In the genomic region with DNA sequence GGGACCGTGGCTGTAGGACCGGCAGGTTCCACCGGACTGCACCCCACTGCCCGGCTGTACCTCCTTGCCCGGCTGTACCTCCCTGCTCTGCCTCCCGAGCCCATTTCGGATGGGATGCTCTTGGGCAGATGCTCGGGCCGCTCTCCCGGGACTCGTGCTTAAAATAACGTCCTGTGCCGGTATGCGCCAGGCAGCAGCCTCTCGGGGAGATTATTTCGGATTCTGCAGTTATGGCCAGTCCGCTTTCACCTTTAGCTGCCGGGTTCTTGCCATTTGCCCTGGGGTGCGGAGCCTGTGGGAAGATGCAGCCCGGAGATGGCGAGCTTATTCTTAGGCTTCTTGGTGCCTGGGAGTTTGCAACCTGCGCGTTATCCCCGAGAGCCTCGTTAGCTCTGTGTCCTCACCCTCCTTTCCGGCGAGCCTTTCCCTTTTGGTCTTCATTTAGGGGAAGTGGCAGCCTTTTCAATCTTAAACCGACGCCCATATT, we compare ENCODE assay signal across 8 mouse cellular contexts. TPM values are rescaled to one million over a fixed set of nuclear protein-coding genes. Genes with fewer than 3 reads are reported as not detected.
A peak's percentile ranks its signal among the peaks of the same experiment; 100 is the strongest.
DNase-seq lines count a peak whose midpoint lies in the region; ATAC-seq and TF ChIP-seq lines count a peak whose summit lies in the region.

No protein-coding gene starts in this region.

- DNase-seq in layer of hippocampus, adult 11-12 months (ENCODE audit: low spot score), result peak; percentile 36
- DNase-seq in layer of hippocampus, adult 9-10 months (ENCODE audit: low spot score), result no peak
- peak; percentile 26 for DNase-seq in ES-E14 (ENCODE audit: low read depth, low spot score)
- DNase-seq in embryonic facial prominence, embryonic 10.5 days (ENCODE audit: low spot score), result no peak
- DNase-seq in naive thymus-derived CD4-positive, alpha-beta T cell, adult 2 months (ENCODE audit: low read depth), result peak; percentile 55
- no peak for DNase-seq in urinary bladder, postnatal 4 days (ENCODE audit: low spot score in 2 of 2)

- under 1% methylated on average over 29 of the region's 29 CpGs for WGBS in embryonic facial prominence, embryonic 10.5 days
- WGBS in liver, embryonic 12.5 days (ENCODE audit: insufficient replicate concordance), result under 1% methylated on average over 29 of the region's 29 CpGs

- ATAC-seq in hematopoietic stem cell, adult 5-6 weeks (replicated peaks in 1 of 2; ENCODE audit: insufficient read depth in 1 of 2, low FRiP score in 2 of 2, low TSS enrichment in 1 of 2, low read depth in 1 of 2, poor library complexity in 2 of 2, severe bottlenecking in 2 of 2), result peak; percentile 75 to 79
- ATAC-seq in liver, embryonic 12.5 days, result no peak

- H3K27me3 ChIP-seq in embryonic facial prominence, embryonic 10.5 days (replicated peaks; ENCODE audit: low read depth, poor library complexity, severe bottlenecking), result 0 out of 2 replicates have a peak, but pooled peaks cover 8% of the 10 kb centered on the region
- peaks cover 38% of the 10 kb centered on the region for H3K27me3 ChIP-seq in liver, embryonic 12.5 days (replicated peaks)

- peak overlapping the region; percentile 92 for H3K9ac ChIP-seq in ES-E14 (ENCODE audit: insufficient read depth, low read depth, low read length, poor library complexity, severe bottlenecking)
- H3K9ac ChIP-seq in liver, embryonic 12.5 days, result peak overlapping the region; percentile 74

- in situ Hi-C loops in ES-E14 (cut with MboI; ENCODE audit: low sequenced_read_pairs in 2 of 2, unreplicated experiment in 2 of 2), result no loop called here

- no peaks in the 10 kb centered on the region for H3K36me3 ChIP-seq in ES-E14 (ENCODE audit: control insufficient read depth, insufficient read depth, low read length, poor library complexity, severe bottlenecking)
- H3K36me3 ChIP-seq in embryonic facial prominence, embryonic 10.5 days (replicated peaks), result no peaks in the 10 kb centered on the region
- H3K36me3 ChIP-seq in liver, embryonic 12.5 days, result no peaks in the 10 kb centered on the region

- peak overlapping the region; percentile 95 for H3K4me2 ChIP-seq in liver, embryonic 12.5 days

- no peaks in the 10 kb centered on the region for H3K9me3 ChIP-seq in ES-E14 (ENCODE audit: control insufficient read depth, insufficient read depth, low read depth, low read length)
- no peaks in the 10 kb centered on the region for H3K9me3 ChIP-seq in embryonic facial prominence, embryonic 10.5 days
- no peaks in the 10 kb centered on the region for H3K9me3 ChIP-seq in liver, embryonic 12.5 days (replicated peaks)

- peak overlapping the region; percentile 79 to 95 for H3K4me3 ChIP-seq in ES-E14 (ENCODE audit: insufficient read depth in 1 of 2, low read depth in 1 of 2, low read length in 2 of 2, poor library complexity in 1 of 2, severe bottlenecking in 1 of 2)
- H3K4me3 ChIP-seq in embryonic facial prominence, embryonic 10.5 days, result peak overlapping the region; percentile 85
- H3K4me3 ChIP-seq in liver, embryonic 12.5 days, result peak overlapping the region; percentile 67

- no peak overlapping the region; the same call in 1 of the 2 replicates for H3K27ac ChIP-seq in ES-E14 (ENCODE audit: insufficient read depth, low read depth, low read length, poor library complexity, severe bottlenecking)
- H3K27ac ChIP-seq in embryonic facial prominence, embryonic 10.5 days (replicated peaks), result peak overlapping the region; percentile 97
- peak overlapping the region; percentile 62; the same call in 1 of the 2 replicates for H3K27ac ChIP-seq in liver, embryonic 12.5 days

- H3K4me1 ChIP-seq in ES-E14 (ENCODE audit: control insufficient read depth in 2 of 2, insufficient read depth in 2 of 2, low read length in 2 of 2, poor library complexity in 1 of 2), result peaks cover 0 to 5% of the 10 kb centered on the region in 2 experiments; a peak in 1 of 4 replicates
- H3K4me1 ChIP-seq in embryonic facial prominence, embryonic 10.5 days, result peaks cover 20% of the 10 kb centered on the region
- peaks cover 20% of the 10 kb centered on the region for H3K4me1 ChIP-seq in liver, embryonic 12.5 days

TF ChIP-seq in ES-E14, 5 proteins besides CTCF, POLR2A, EP300 and RAD21:
- TF ChIP-seq MAFK (IDR thresholded peaks at IDR 0.05; ENCODE audit: insufficient read depth, low read depth, low read length), result no peak
- no peak for TF ChIP-seq ZC3H11A (IDR thresholded peaks at IDR 0.05; ENCODE audit: borderline replicate concordance, low read depth, low read length)
- TF ChIP-seq CHD2 (IDR thresholded peaks at IDR 0.05; ENCODE audit: low read depth, low read length), result no peak
- TF ChIP-seq HCFC1 (IDR thresholded peaks at IDR 0.05; ENCODE audit: borderline replicate concordance, insufficient read depth, low read length), result no peak
- no peak for TF ChIP-seq ZNF384 (IDR thresholded peaks at IDR 0.05; ENCODE audit: low read depth, low read length)

RNA-seq across cellular contexts. Expression of gene Myo5a, which starts 0.9 kb away (rescaled TPM):
- 60.2 and 65.2 TPM in 2 replicates for total RNA-seq in ES-E14 (2012; rRNA removed)
- 18.9 and 21.2 TPM in 2 replicates for polyA plus RNA-seq in embryonic facial prominence, embryonic 10.5 days (2016; fragmentation: Nextera tagmentation; extraction: Ambion mirVana)
- total RNA-seq in hematopoietic stem cell, adult 5-6 weeks (2017), result 137 and 162 TPM in 2 replicates
- 3.8 and 3.9 TPM in 2 replicates for polyA plus RNA-seq in liver, embryonic 12.5 days (2016; fragmentation: Nextera tagmentation; extraction: Ambion mirVana)

RNA-seq across cellular contexts. Expression of gene Arpp19, which starts 34.3 kb away (rescaled TPM):
- total RNA-seq in ES-E14 (2012; rRNA removed), result 116 and 192 TPM in 2 replicates
- polyA plus RNA-seq in embryonic facial prominence, embryonic 10.5 days (2016; fragmentation: Nextera tagmentation; extraction: Ambion mirVana), result 365 and 391 TPM in 2 replicates
- total RNA-seq in hematopoietic stem cell, adult 5-6 weeks (2017), result 98.1 and 107 TPM in 2 replicates
- 232 and 236 TPM in 2 replicates for polyA plus RNA-seq in liver, embryonic 12.5 days (2016; fragmentation: Nextera tagmentation; extraction: Ambion mirVana)

Comparison
In these comparisons a context has a peak if more than half of its experiments do, and no peak if none do; other contexts are left out.
1. DNase-seq: peak in layer of hippocampus, adult 11-12 months (single experiment), ES-E14 (single experiment) and naive thymus-derived CD4-positive, alpha-beta T cell, adult 2 months (single experiment); none in layer of hippocampus, adult 9-10 months (single experiment), embryonic facial prominence, embryonic 10.5 days (single experiment) and urinary bladder, postnatal 4 days (0 of 2).
2. Peak in every context shown above with its lines, with median percentiles within 50 percentile points of each other: H3K4me3 ChIP-seq.